ENCODE assay signal across 1 mouse cellular context in genomic region chr8:50379745-50380144, GRCm38 (mm10).
TF ChIP-seq lines count a peak whose summit lies in the region.

No protein-coding gene starts in this region.

TF ChIP-seq in MEL, 35 proteins besides CTCF, POLR2A, EP300 and RAD21 (continued from another document):
- TF ChIP-seq MAZ (IDR thresholded peaks at IDR 0.05; ENCODE audit: low read depth, low read length): no peak
- no peak for TF ChIP-seq SIN3A (IDR thresholded peaks at IDR 0.05; ENCODE audit: low read length)
- no peak for TF ChIP-seq NELFE (IDR thresholded peaks at IDR 0.05; ENCODE audit: low read depth, low read length)
- no peak for TF ChIP-seq TBP (IDR thresholded peaks at IDR 0.05; ENCODE audit: low read depth, low read length)
- no peak for TF ChIP-seq POLR2AphosphoS5 (IDR thresholded peaks at IDR 0.05; ENCODE audit: borderline replicate concordance, low read depth, low read length)
- no peak for TF ChIP-seq ELF1 (IDR thresholded peaks at IDR 0.05; ENCODE audit: low read depth, low read length)
- TF ChIP-seq HCFC1 (IDR thresholded peaks at IDR 0.05; ENCODE audit: low read depth, low read length): no peak
TF ChIP-seq in MEL: peak in this region for 0.
